Mouse (Mus musculus): ENCODE measurements around the gene Kdm1b.

Gene Kdm1b

GRCm38 (mm10) chr13:47063985-47064760, 20.9 kb downstream of the Kdm1b start:
- no peak for DNase-seq

DNA sequence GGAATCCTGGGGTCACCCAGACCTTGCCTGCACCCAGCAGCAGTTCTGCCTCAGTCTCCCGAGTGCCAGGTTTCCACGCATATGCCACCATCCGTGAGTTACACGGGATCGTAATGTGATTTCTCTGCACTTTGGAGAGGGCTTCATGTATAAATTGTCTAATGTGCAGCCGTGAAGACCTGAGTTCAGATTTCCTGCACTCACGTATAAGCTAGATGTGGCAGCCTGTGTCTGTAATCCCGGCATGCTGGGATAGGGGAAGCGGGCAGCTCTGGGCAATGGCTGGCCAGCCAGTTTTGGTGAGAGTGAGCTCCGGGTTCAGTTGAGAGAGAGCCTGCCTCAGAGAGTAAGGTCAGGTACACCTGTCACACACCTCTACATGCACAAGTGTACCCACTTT, 23.2 kb downstream of the Kdm1b start:
- DNase-seq = no peak

- no peak for DNase-seq
These were observed 23.7 kb downstream of the Kdm1b start for GRCm38 (mm10) chr13:47067001-47067400.

DNA sequence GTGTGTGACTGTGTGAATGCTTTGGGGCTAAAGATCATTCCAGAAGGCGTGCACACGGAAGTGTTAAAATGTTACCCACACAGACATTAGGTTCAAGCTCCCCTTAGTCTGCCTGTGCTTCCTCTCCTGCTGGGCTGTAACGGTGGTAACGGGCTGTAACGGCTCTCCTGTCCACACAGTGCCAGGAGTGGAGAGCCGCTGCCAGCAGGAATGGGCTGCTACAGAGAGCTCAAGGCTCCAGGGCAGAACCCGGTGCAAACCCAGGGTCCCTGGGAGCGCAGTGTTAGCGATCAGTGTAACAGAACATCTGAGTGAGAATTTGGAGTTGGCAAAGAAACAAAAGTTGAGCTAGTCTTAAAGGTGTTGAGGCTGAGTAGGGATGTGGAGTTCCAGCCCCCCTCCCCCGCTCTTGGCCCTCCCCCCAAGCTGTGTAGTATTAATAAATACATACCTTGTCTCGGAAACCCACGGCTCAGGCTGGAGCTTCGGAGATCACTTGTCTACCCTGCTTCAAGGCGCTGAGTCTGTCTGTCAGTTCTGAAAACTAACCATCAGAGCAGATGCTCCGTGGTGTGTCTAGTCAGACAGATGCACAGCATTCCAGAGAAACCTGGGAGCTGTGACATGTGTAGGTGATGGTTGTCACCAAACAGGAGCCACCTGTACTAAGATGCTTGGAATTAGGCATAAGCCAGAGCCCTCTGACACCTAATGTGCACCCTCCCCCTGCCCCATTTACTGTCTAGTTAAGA, 27.2 kb downstream of the Kdm1b start:
- DNase-seq = no peak

DNA sequence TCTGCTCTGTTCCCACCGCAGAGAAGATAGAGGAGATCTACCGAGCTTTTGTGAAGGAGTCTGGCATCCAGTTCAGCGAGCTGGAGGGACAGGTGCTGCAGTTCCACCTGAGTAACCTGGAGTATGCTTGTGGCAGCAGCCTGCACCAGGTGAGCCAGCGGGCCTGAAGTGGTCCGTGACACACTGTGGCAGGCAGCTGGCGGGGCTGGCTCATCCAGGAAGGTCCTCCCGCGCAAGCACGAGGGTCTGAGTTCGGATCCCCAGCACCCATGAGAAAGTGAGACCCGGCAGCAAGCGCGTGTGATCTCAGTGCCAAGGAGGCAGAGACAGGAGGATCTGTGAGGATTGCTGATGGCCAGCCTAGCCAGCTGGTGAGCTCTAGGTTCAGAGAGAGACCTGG, 28.6 kb downstream of the Kdm1b start:
- no peak for DNase-seq

- no peak for DNase-seq
These were observed 29.2 kb downstream of the Kdm1b start for GRCm38 (mm10) chr13:47072484-47072883.

- DNase-seq = no peak
These were observed 32.9 kb downstream of the Kdm1b start for GRCm38 (mm10) chr13:47076156-47076555.

DNA sequence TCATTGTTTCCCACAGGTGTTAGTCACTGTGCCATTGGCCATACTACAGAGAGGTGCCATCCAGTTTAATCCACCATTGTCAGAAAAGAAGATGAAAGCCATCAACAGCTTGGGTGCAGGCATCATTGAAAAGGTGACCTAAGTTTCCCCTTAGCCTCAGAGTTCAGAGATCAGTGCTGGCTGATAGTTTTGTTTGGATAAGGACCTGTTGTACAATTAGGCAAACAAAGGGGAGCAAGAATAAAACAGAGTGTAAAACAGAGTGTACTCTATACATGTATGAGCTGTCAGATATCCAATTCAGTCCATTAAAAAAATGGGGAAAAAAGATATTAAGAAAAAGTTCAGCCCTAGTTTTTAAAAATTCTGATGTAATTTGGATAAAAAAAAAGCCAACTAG, 34.1 kb downstream of the Kdm1b start:
- no peak for DNase-seq

DNA sequence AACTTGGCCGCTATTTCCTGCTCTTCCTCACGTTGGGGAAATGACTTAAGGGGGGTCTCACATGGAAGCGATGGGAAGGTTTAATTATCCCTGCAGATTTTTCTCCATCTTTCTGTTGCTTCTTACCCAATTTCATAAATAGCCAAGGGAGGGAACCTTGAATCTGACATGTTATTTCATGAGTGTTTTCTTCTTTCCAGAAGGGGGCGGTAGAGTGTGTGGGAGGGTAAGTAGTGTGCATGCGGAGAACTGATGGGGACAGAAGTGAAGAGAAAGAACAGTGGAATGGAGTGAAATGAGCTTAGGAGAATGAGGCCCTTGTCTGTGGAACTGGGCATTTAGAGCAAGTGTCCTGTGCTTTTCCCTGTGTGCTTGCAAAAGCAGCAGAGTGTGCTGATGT, 35.5 kb downstream of the Kdm1b start:
- no peak for DNase-seq

DNA sequence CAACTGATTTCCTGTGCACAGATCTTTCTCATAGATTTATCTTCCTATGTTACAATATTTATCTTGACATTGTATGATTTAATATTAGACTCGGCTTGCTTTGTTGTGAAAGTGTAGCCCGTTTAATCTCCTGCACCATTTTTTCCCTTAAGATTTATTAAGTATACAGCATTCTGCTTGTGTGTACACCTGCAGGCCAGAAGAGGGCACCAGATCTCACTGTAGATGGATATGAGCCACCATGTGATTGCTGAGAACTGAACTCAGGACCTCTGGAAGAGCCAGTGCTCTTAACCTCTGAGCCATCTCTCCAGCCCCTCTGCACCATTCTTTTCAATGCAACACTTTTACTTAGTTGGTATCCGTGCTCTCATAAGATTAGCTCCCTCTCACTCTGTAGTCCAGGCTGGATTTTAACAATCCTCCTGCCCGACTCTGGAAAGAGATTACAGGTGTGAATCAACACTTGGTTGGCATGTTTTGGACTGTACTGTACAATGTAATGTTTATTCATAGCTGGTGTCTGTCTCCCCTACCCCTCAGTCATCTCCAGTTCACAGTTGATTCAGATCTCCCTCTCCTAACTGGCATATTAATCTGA, 37.7 kb downstream of the Kdm1b start:
- DNase-seq = no peak

GRCm38 (mm10) chr13:47088433-47088832, 45.1 kb downstream of the Kdm1b start:
- no peak for DNase-seq

GRCm38 (mm10) chr13:47089271-47089670, 46.0 kb downstream of the Kdm1b start:
- no peak for DNase-seq

DNA sequence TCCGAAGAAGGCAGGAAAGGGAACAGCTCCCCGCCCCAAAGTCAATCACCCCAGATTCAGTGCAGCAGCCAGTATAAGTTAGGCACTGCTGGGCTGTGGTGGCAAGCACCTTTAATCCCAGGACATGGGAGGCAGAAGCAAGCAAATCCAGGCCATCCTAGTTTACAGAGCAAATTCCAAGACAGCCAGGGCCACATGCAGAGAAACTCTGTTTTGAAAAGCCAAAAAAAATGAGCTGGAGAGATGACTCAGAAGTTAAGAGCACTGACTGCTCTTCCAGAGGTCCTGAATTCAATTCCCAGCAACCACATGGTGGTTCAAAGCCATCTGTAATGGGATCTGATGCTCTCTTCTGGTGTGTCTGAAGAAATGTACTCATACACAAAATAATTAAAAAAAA, 50.5 kb downstream of the Kdm1b start:
- no peak for DNase-seq

DNA sequence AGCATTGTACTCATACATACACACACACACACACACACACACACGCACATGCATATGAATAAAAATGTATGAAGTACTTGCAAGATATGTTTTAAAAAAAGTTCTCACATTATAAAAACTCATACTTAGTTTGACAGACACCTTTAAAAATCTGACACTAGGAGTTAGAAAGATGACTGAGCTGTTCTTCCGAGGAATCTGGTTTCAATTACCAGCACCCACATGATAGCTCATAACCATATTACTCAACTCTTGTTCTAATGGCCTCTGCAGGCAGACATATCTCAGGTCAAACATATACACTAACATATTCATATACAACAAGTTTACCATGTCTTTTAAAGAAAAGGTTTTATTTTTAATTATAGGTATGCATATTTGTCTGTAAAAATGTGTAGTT, 53.3 kb downstream of the Kdm1b start:
- DNase-seq = no peak

GRCm38 (mm10) chr13:47099265-47099664, 56.0 kb downstream of the Kdm1b start:
- no peak for DNase-seq

DNA sequence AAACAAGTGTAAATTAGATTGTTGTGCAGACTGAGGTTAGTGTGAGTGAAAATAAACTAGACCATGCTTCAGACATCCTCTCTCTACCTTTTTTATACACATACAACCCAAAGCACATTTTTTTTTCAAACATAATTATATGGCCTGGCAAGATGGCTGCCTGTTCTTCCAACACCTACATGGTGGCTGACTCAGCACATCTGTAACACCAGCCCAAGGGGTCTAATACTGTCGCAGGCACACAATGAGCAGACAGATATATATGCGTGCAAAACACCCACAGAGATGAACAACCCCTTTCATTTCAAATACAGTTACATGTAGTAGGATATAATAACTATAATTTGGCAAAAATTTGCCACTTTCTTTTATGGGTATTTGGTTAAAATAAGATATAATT, 57.3 kb downstream of the Kdm1b start:
- no peak for DNase-seq

- DNase-seq = peak in 1 of 2 experiments; percentile 7
These were observed 60.8 kb downstream of the Kdm1b start for GRCm38 (mm10) chr13:47104146-47104545.

DNA sequence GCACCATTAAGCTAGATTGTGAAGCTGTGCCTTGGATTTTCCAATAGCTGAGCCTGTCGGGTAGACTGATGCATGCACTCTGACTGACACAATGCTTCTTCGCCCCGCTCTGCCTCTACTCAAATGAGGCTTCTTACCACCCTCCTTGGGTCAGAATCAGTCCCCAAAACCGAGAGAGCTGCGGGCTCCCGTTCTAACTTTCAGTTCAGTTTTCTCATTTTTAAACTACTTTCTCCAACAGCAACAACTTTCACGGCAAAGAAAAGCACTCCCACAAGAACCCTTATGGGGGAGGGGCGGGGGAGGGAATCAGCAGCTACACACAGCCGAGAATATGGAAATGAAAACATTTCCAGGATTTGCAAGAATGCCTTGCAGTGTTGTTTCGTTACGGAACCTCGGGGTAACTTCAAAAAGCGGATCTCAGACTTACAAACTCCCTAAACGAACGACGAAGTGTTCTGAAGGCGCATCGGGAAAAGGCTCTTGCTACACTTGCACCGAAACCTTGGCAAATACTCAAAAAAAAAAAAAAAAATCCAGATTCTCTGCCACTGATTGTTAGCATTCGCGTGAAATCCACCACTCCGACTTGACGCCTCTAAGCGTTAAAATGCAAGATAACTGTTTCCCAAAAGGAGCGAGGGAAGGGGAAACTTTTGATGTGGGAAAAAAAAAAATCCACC, 61.7 kb downstream of the Kdm1b start:
- no peak for DNase-seq

DNA sequence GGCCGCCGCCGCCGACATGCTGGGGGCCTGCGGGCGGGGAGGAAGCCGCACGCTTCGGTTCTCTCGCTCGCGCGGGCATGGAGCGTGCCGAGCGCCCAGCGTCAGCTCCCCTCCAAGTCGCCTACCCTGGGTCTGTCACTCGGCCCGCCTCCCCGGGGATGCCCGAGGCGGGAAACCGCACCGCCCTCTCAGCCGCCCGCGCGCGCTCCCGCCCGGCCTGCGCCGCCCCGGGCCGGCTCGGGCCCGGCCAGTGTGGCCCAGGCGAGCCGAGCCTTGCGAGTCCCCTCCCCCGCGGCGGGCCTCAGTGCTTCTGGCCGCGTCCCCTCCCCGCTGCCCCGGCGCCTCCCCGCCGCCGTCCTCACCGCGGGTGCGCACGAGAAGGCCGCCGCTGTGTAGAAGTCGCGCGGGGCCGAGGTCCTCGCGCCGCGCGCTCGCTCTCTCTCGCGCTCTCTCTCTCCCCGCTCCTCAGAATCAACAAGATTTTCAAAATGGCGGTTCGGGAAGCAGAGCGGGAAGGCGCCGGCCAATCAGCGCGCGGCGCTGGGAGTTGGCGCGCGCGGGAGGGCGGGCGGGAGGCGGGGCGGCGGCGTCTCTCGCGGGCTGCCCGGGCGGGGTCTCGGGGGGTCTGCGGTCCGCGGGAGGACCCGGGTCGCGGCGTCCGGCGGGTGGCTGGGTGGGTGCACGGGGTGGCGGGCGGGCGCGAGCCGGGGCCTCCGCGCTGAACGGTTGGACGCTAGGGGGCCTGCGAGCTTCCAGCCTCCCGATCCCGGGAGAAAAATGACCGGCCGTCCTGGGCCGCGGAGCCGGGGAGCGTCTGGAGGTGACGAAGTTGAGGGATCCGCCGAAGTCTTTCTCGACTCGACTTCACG, 62.6 kb downstream of the Kdm1b start, which contains the start of gene Dek:
TSS of gene Dek (minus strand) at position 491 of the 869 bp plus-strand sequence.
- DNase-seq = peak; percentile 73 to 83

GRCm38 (mm10) chr13:47106580-47106888, 63.2 kb downstream of the Kdm1b start:
- DNase-seq = no peak

DNA sequence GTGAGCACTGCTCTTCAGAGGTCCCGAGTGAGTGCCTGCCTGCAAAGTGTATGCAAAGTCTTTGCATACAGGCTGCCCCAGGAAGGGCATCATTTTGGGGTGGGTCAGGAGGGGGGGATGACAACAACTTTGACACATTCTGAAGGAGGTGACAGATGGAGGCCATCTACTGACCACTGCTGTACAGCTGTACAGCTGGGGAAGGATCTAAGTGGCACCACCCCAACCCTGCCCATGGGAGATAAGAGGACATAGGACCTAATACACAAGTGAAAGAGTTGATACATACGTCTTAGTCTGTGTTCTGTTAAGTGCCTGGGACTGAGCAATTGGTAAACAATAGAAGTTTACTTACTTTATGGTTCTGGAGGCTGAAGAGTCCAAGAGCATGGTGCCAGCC, 65.9 kb downstream of the Kdm1b start:
- no peak for DNase-seq

DNA sequence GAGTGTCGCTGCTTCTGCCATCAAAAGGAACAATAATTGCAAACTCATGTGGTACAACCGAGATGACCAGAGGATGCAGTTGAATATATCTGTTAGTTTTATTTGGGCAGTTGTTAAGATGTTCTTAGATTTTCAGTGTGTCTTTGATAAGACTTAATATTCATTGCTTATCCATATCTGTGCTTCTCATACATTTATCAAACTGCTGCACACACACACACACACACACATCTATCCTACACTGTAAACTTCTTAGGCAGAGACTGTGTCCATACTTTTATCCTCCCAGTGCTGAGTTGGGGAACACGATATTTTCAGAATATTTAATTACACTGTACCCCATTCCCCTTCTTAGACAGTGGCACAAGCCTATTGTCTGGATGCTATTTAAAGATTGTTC, 67.9 kb downstream of the Kdm1b start:
- DNase-seq = no peak

- DNase-seq = no peak
These were observed 68.8 kb downstream of the Kdm1b start for GRCm38 (mm10) chr13:47112056-47112455.
